Mouse (Mus musculus) right cerebral cortex, adult 2 months (tissue): ENCODE measurements around the gene Ankrd6.
A peak's percentile ranks its signal among the peaks of the same experiment; 100 is the strongest.

Experiments used
- DNase-seq, 2 experiments: peaks; one replicate each; pipeline ENCODE4 v3.0.0; 2021 to 2022; ENCODE audit warnings: low spot score in 2 of 2

The Ankrd6 gene

GRCm38 (mm10) chr4:32951035-32951940 lies 647 bp upstream of the Ankrd6 start:
- DNase-seq: no peak

GRCm38 (mm10) chr4:32948696-32949095 lies 1.9 kb downstream of the Ankrd6 start:
- no peak for DNase-seq

GRCm38 (mm10) chr4:32947631-32948030 lies 3.0 kb downstream of the Ankrd6 start:
- DNase-seq: no peak

GRCm38 (mm10) chr4:32940984-32941383 lies 9.7 kb downstream of the Ankrd6 start:
- DNase-seq: no peak

GRCm38 (mm10) chr4:32939964-32940363 lies 10.7 kb downstream of the Ankrd6 start:
- no peak for DNase-seq

- no peak for DNase-seq
These were observed 11.1 kb downstream of the Ankrd6 start for GRCm38 (mm10) chr4:32939521-32939920.

- no peak for DNase-seq
These were observed 13.8 kb downstream of the Ankrd6 start for GRCm38 (mm10) chr4:32936762-32937341.

GRCm38 (mm10) chr4:32932056-32932455 lies 18.6 kb downstream of the Ankrd6 start:
- no peak for DNase-seq

- no peak for DNase-seq
These were observed 20.9 kb downstream of the Ankrd6 start for GRCm38 (mm10) chr4:32929750-32930149.

GRCm38 (mm10) chr4:32928692-32929448 lies 21.8 kb downstream of the Ankrd6 start:
- DNase-seq: no peak

- no peak for DNase-seq
These were observed 26.7 kb downstream of the Ankrd6 start for GRCm38 (mm10) chr4:32923891-32924294.

GRCm38 (mm10) chr4:32923436-32923835 lies 27.2 kb downstream of the Ankrd6 start:
- no peak for DNase-seq

- DNase-seq: no peak
These were observed 27.8 kb downstream of the Ankrd6 start for GRCm38 (mm10) chr4:32922871-32923270.

GRCm38 (mm10) chr4:32920863-32921262 lies 29.8 kb downstream of the Ankrd6 start:
- no peak for DNase-seq

GRCm38 (mm10) chr4:32918571-32918970 lies 32.1 kb downstream of the Ankrd6 start:
- DNase-seq: no peak

GRCm38 (mm10) chr4:32916689-32917385 lies 33.8 kb downstream of the Ankrd6 start:
- no peak for DNase-seq

- DNase-seq: no peak
These were observed 34.7 kb downstream of the Ankrd6 start for GRCm38 (mm10) chr4:32915928-32916327.

GRCm38 (mm10) chr4:32909996-32910395 lies 40.6 kb downstream of the Ankrd6 start:
- DNase-seq: no peak

- no peak for DNase-seq
These were observed 41.2 kb downstream of the Ankrd6 start for GRCm38 (mm10) chr4:32909241-32909979.

- DNase-seq: no peak
These were observed 43.0 kb downstream of the Ankrd6 start for GRCm38 (mm10) chr4:32907631-32908030.

GRCm38 (mm10) chr4:32906627-32907026 lies 44.0 kb downstream of the Ankrd6 start:
- peak; percentile 75 to 80 for DNase-seq
